Mouse (Mus musculus) intestine, postnatal 0 days (tissue): Measurements from ENCODE around the gene Pabpc1l. TPM values are rescaled to one million over a fixed set of nuclear protein-coding genes. Genes with fewer than 3 reads are reported as not detected.

Source experiments
- ATAC-seq: fragments of 200-750 bp; cut with Nextera tagmentation; 2 replicates; pipeline ENCODE4 v1.8.0; 2017; ENCODE audit warnings: mild to moderate bottlenecking, moderate TSS enrichment, moderate library complexity
- H3K27ac ChIP-seq: fragments of 300-500 bp; sonication (generic); 2 replicates; pipeline ENCODE4 v1.5.1; 2014; ENCODE audit warnings: mild to moderate bottlenecking, low read depth, low read length, moderate library complexity
- H3K27me3 ChIP-seq: fragments of 300-500 bp; sonication (generic); replicated peaks from 2 replicates; pipeline ENCODE4 v1.6.1; 2014; ENCODE audit warnings: low read length, mixed read lengths; ENCODE audit not compliant: control insufficient read depth, insufficient read depth
- H3K36me3 ChIP-seq: fragments of 300-500 bp; sonication (generic); 2 replicates; pipeline ENCODE4 v1.6.1; 2014; ENCODE audit warnings: mild to moderate bottlenecking, moderate library complexity; ENCODE audit not compliant: control insufficient read depth, insufficient read depth
- H3K4me1 ChIP-seq: fragments of 300-500 bp; sonication (generic); replicated peaks from 2 replicates; pipeline ENCODE4 v1.6.1; 2014; ENCODE audit warnings: antibody characterized with exemption, low read length, mixed read lengths; ENCODE audit not compliant: control insufficient read depth, insufficient read depth
- H3K4me2 ChIP-seq: fragments of 300-500 bp; sonication (generic); replicated peaks from 2 replicates; pipeline ENCODE4 v1.6.1; 2014; ENCODE audit warnings: low read depth, mild to moderate bottlenecking, moderate library complexity
- H3K4me3 ChIP-seq: fragments of 300-500 bp; sonication (generic); 2 replicates; pipeline ENCODE4 v1.5.1; 2014; ENCODE audit warnings: low read depth, low read length
- H3K9ac ChIP-seq: fragments of 300-500 bp; sonication (generic); 2 replicates; pipeline ENCODE4 v1.6.1; 2014; ENCODE audit warnings: mild to moderate bottlenecking, low read depth, low read length
- H3K9me3 ChIP-seq: fragments of 300-500 bp; sonication (generic); 2 replicates; pipeline ENCODE4 v1.6.1; 2016; ENCODE audit warnings: mixed run types; ENCODE audit not compliant: control insufficient read depth
- CTCF ChIP-seq: sonication (generic); IDR thresholded peaks from 2 replicates; pipeline ENCODE4 v1.5.1; 2016; ENCODE audit warnings: low read depth, mild to moderate bottlenecking, control low read depth, antibody characterized with exemption, moderate library complexity
- WGBS: fragments of 180-500 bp; shearing (Covaris S2); extraction: QIAGEN DNeasy Blood & Tissue Kit; methylation state at CpG from one replicate; pipeline ENCODE4 v1.1.7; 2014; 5-methylcytosine and 5-hydroxymethylcytosine counted together
- polyA plus RNA-seq: library from polyadenylated mRNA; unstranded; fragments of >200 nt; fragmentation: Nextera tagmentation; extraction: Ambion mirVana; gene quantifications from 2 replicates; pipeline ENCODE4 v1.2.1, GENCODE M21; 2015

Gene Pabpc1l
- polyA plus RNA-seq, 1 experiment from 2014 or later, result 0.94 TPM

- ATAC-seq, result no peak
- Histone ChIP-seq H3K4me3 (no peak overlapping the region), H3K4me1 (peaks cover 6% of the 10 kb centered on the region; the same call in 1 of the 2 replicates), H3K4me2 (peak overlapping the region; percentile 44), H3K9me3 (no peaks in the 10 kb centered on the region), H3K36me3 (peaks cover 12% of the 10 kb centered on the region), H3K27me3 (no peaks in the 10 kb centered on the region), H3K27ac (no peak overlapping the region), H3K9ac (no peak overlapping the region)
- TF ChIP-seq CTCF, result no peak
- WGBS, result 76% methylated on average over 8 of the region's 8 CpGs
Measured at GRCm38 (mm10) chr2:164007547-164007946, 17.7 kb upstream of the Pabpc1l start.

GRCm38 (mm10) chr2:164007987-164008545 lies 17.2 kb upstream of the Pabpc1l start:
- ATAC-seq, result no peak
- no peak for TF ChIP-seq CTCF
- H3K27me3 ChIP-seq, result no peaks in the 10 kb centered on the region
- H3K4me1 ChIP-seq, result peaks cover 6% of the 10 kb centered on the region; the same call in 1 of the 2 replicates
- 75% methylated on average over 2 of the region's 2 CpGs for WGBS
- peak overlapping the region; percentile 44 for H3K4me2 ChIP-seq
- H3K4me3 ChIP-seq, result no peak overlapping the region
- no peaks in the 10 kb centered on the region for H3K9me3 ChIP-seq
- H3K36me3 ChIP-seq, result peaks cover 17% of the 10 kb centered on the region
- no peak overlapping the region for H3K27ac ChIP-seq
- no peak overlapping the region for H3K9ac ChIP-seq

- Histone ChIP-seq H3K27me3 (no peaks in the 10 kb centered on the region), H3K4me3 (no peak overlapping the region), H3K4me1 (peaks cover 6% of the 10 kb centered on the region; the same call in 1 of the 2 replicates), H3K4me2 (no peak overlapping the region), H3K9me3 (no peaks in the 10 kb centered on the region), H3K9ac (no peak overlapping the region), H3K27ac (no peak overlapping the region), H3K36me3 (peaks cover 24% of the 10 kb centered on the region)
- no peak for TF ChIP-seq CTCF
- no peak for ATAC-seq
- WGBS, result 70% methylated on average over 6 of the region's 6 CpGs
Measured at GRCm38 (mm10) chr2:164009227-164009626, 16.0 kb upstream of the Pabpc1l start.

- H3K4me3 ChIP-seq, result no peak overlapping the region
- WGBS, result 80% methylated on average over 5 of the region's 5 CpGs
- H3K27me3 ChIP-seq, result no peaks in the 10 kb centered on the region
- H3K4me1 ChIP-seq, result peaks cover 6% of the 10 kb centered on the region; the same call in 1 of the 2 replicates
- no peak for ATAC-seq
- TF ChIP-seq CTCF, result no peak
- H3K27ac ChIP-seq, result no peak overlapping the region
- H3K9me3 ChIP-seq, result no peaks in the 10 kb centered on the region
- H3K4me2 ChIP-seq, result no peak overlapping the region
- H3K9ac ChIP-seq, result no peak overlapping the region
- H3K36me3 ChIP-seq, result peaks cover 32% of the 10 kb centered on the region
Measured at GRCm38 (mm10) chr2:164010496-164010895, 14.8 kb upstream of the Pabpc1l start.

GRCm38 (mm10) chr2:164010944-164011343 lies 14.3 kb upstream of the Pabpc1l start:
- peaks cover 2% of the 10 kb centered on the region; the same call in 1 of the 2 replicates for H3K4me1 ChIP-seq
- no peak for TF ChIP-seq CTCF
- ATAC-seq, result no peak
- no peak overlapping the region for H3K4me2 ChIP-seq
- H3K27me3 ChIP-seq, result no peaks in the 10 kb centered on the region
- 74% methylated on average over 3 of the region's 3 CpGs for WGBS
- peaks cover 36% of the 10 kb centered on the region for H3K36me3 ChIP-seq
- no peak overlapping the region for H3K9ac ChIP-seq
- H3K27ac ChIP-seq, result no peak overlapping the region
- H3K9me3 ChIP-seq, result no peaks in the 10 kb centered on the region
- no peak overlapping the region for H3K4me3 ChIP-seq

- ATAC-seq, result no peak
- TF ChIP-seq CTCF, result no peak
- H3K36me3 ChIP-seq, result peaks cover 68% of the 10 kb centered on the region
- no peaks in the 10 kb centered on the region for H3K4me1 ChIP-seq
- no peak overlapping the region for H3K4me3 ChIP-seq
- H3K27ac ChIP-seq, result no peak overlapping the region
- no peaks in the 10 kb centered on the region for H3K9me3 ChIP-seq
- H3K4me2 ChIP-seq, result no peak overlapping the region
- H3K9ac ChIP-seq, result no peak overlapping the region
- WGBS, result 92% methylated on average over 16 of the region's 16 CpGs
- no peaks in the 10 kb centered on the region for H3K27me3 ChIP-seq
Measured at GRCm38 (mm10) chr2:164015304-164015703, 9.9 kb upstream of the Pabpc1l start.

GRCm38 (mm10) chr2:164018910-164019309 lies 6.3 kb upstream of the Pabpc1l start:
- H3K36me3 ChIP-seq, result peaks cover 44% of the 10 kb centered on the region
- H3K4me2 ChIP-seq, result no peak overlapping the region
- H3K9me3 ChIP-seq, result no peaks in the 10 kb centered on the region
- peak; percentile 54 for TF ChIP-seq CTCF
- ATAC-seq, result no peak
- H3K4me3 ChIP-seq, result no peak overlapping the region
- H3K4me1 ChIP-seq, result no peaks in the 10 kb centered on the region
- H3K27ac ChIP-seq, result no peak overlapping the region
- no peak overlapping the region for H3K9ac ChIP-seq
- no peaks in the 10 kb centered on the region for H3K27me3 ChIP-seq
- 96% methylated on average over 3 of the region's 3 CpGs for WGBS
